Mouse (Mus musculus): ENCODE data around the gene Serp1. TPM values are rescaled to one million over a fixed set of nuclear protein-coding genes. Genes with fewer than 3 reads are reported as not detected.

The Serp1 gene
- polyA plus RNA-seq, 1 experiment from 2014 or later, result 167 TPM

GRCm38 (mm10) chr3:58519536-58519935 is 6.2 kb downstream of the Serp1 start:
- WGBS, result 91% methylated on average over 3 of the region's 3 CpGs
- Histone ChIP-seq H3K36me3 (peaks cover 38% of the 10 kb centered on the region), H3K4me3 (no peak overlapping the region), H3K27me3 (ENCODE audit: low read depth, poor library complexity, severe bottlenecking) (no peaks in the 10 kb centered on the region), H3K27ac (no peak overlapping the region), H3K9me3 (replicated peaks) (no peaks in the 10 kb centered on the region), H3K4me1 (peaks cover 4% of the 10 kb centered on the region)
- DNase-seq (ENCODE audit: low spot score), result no peak

- H3K36me3 ChIP-seq, result peaks cover 38% of the 10 kb centered on the region
- WGBS, result 96% methylated on average over 2 of the region's 2 CpGs
- no peak for DNase-seq (ENCODE audit: low spot score)
- no peaks in the 10 kb centered on the region for H3K4me1 ChIP-seq
- H3K4me3 ChIP-seq, result no peak overlapping the region
- no peak overlapping the region for H3K27ac ChIP-seq
- H3K27me3 ChIP-seq (ENCODE audit: low read depth, poor library complexity, severe bottlenecking), result no peaks in the 10 kb centered on the region
- H3K9me3 ChIP-seq (replicated peaks), result no peaks in the 10 kb centered on the region
Observed at GRCm38 (mm10) chr3:58518962-58519361, 6.7 kb downstream of the Serp1 start.

DNA sequence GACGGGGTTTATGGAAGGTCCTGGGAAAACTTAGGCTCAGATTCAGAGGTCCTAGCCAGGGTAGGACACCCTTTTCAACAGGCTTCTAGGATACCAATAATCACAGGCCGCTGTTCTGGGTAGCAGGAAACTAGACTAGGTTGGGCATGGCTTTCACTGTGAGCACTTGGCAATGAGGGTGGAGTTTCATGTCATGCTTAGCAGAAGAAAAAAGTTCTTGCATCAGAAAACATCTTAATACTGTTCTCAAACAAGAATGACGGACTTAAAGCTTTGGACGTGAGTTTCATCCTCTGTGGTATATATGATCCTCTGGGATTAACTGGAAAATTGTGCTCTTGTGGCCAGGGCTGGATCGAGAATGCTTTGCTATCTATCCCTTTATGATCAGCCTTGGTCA is 7.9 kb downstream of the Serp1 start:
- DNase-seq (ENCODE audit: low spot score), result no peak
- no peak overlapping the region for H3K4me3 ChIP-seq
- no peaks in the 10 kb centered on the region for H3K27me3 ChIP-seq (ENCODE audit: low read depth, poor library complexity, severe bottlenecking)
- H3K9me3 ChIP-seq (replicated peaks), result no peaks in the 10 kb centered on the region
- 87% methylated on average over 5 of the region's 5 CpGs for WGBS
- no peaks in the 10 kb centered on the region for H3K4me1 ChIP-seq
- H3K27ac ChIP-seq, result no peak overlapping the region
- peaks cover 27% of the 10 kb centered on the region for H3K36me3 ChIP-seq

- no peaks in the 10 kb centered on the region for H3K9me3 ChIP-seq (replicated peaks)
- H3K4me3 ChIP-seq, result no peak overlapping the region
- no peaks in the 10 kb centered on the region for H3K27me3 ChIP-seq (ENCODE audit: low read depth, poor library complexity, severe bottlenecking)
- no peak for DNase-seq (ENCODE audit: low spot score)
- H3K36me3 ChIP-seq, result peaks cover 22% of the 10 kb centered on the region
- no peak overlapping the region for H3K27ac ChIP-seq
- 67% methylated on average over 5 of the region's 5 CpGs for WGBS
- H3K4me1 ChIP-seq, result no peaks in the 10 kb centered on the region
Observed at GRCm38 (mm10) chr3:58517258-58517657, 8.4 kb downstream of the Serp1 start.

DNA sequence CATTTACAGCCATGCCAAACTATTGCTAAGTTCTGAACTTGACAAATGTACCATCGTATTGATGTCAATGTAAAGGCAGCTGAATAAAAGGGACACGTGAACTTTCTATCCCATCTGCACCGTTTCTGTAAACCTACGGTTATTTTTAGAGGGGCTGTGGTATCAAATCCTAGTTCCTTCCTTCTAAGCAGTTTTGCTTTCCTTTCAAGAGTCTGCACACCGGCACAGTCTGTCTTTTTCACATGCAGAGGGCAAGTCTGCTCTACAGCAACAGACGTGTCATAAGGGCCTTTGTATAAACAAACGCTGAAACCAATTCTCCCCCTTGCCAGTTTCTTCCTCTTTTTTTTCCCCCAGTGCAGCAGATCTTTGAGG is 9.1 kb downstream of the Serp1 start:
- WGBS, result 78% methylated on average over 7 of the region's 7 CpGs
- no peaks in the 10 kb centered on the region for H3K4me1 ChIP-seq
- no peak overlapping the region for H3K4me3 ChIP-seq
- no peak for DNase-seq (ENCODE audit: low spot score)
- no peaks in the 10 kb centered on the region for H3K27me3 ChIP-seq (ENCODE audit: low read depth, poor library complexity, severe bottlenecking)
- no peaks in the 10 kb centered on the region for H3K9me3 ChIP-seq (replicated peaks)
- no peak overlapping the region for H3K27ac ChIP-seq
- peaks cover 15% of the 10 kb centered on the region for H3K36me3 ChIP-seq

- no peaks in the 10 kb centered on the region for H3K9me3 ChIP-seq (replicated peaks)
- H3K36me3 ChIP-seq, result peaks cover 10% of the 10 kb centered on the region
- 77% methylated on average over 1 of the region's 1 CpGs for WGBS
- no peak overlapping the region for H3K27ac ChIP-seq
- H3K27me3 ChIP-seq (ENCODE audit: low read depth, poor library complexity, severe bottlenecking), result no peaks in the 10 kb centered on the region
- H3K4me3 ChIP-seq, result no peak overlapping the region
- no peaks in the 10 kb centered on the region for H3K4me1 ChIP-seq
- DNase-seq (ENCODE audit: low spot score), result no peak
Observed at GRCm38 (mm10) chr3:58515947-58516601, 9.6 kb downstream of the Serp1 start.

DNA sequence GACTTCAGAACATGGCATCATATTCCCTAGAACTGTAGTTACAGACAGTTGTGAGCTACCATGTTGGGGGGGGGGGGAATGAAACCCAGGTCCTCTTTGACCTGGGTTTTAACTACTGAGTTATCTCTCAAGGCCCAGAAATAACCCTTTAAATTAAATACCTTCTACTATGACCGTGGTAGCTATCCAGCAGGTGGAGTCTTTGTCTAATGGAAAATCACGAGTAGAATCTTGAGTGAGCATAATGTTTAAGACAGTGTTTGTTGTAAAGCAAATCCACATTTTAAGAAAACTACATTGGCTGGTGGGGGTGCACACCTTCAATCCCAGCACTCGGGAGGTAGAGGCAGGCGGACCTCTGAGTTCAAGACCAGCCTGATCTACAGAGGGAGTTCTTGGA is 12.2 kb downstream of the Serp1 start:
- H3K27ac ChIP-seq, result no peak overlapping the region
- DNase-seq (ENCODE audit: low spot score), result no peak
- H3K27me3 ChIP-seq (ENCODE audit: low read depth, poor library complexity, severe bottlenecking), result no peaks in the 10 kb centered on the region
- H3K4me1 ChIP-seq, result no peaks in the 10 kb centered on the region
- no peaks in the 10 kb centered on the region for H3K36me3 ChIP-seq
- H3K4me3 ChIP-seq, result no peak overlapping the region
- 87% methylated on average over 4 of the region's 4 CpGs for WGBS
- H3K9me3 ChIP-seq (replicated peaks), result no peaks in the 10 kb centered on the region

GRCm38 (mm10) chr3:58512740-58513139 is 13.0 kb downstream of the Serp1 start:
- Histone ChIP-seq H3K27ac (no peak overlapping the region), H3K9me3 (replicated peaks) (no peaks in the 10 kb centered on the region), H3K4me1 (no peaks in the 10 kb centered on the region), H3K36me3 (no peaks in the 10 kb centered on the region), H3K4me3 (no peak overlapping the region), H3K27me3 (ENCODE audit: low read depth, poor library complexity, severe bottlenecking) (no peaks in the 10 kb centered on the region)
- no peak for DNase-seq (ENCODE audit: low spot score)
- WGBS, result 82% methylated on average over 3 of the region's 3 CpGs

GRCm38 (mm10) chr3:58511581-58511980 is 14.1 kb downstream of the Serp1 start:
- no peaks in the 10 kb centered on the region for H3K36me3 ChIP-seq
- DNase-seq (ENCODE audit: low spot score), result no peak
- no peaks in the 10 kb centered on the region for H3K9me3 ChIP-seq (replicated peaks)
- no peak overlapping the region for H3K4me3 ChIP-seq
- no peaks in the 10 kb centered on the region for H3K27me3 ChIP-seq (ENCODE audit: low read depth, poor library complexity, severe bottlenecking)
- no peaks in the 10 kb centered on the region for H3K4me1 ChIP-seq
- no peak overlapping the region for H3K27ac ChIP-seq

- Histone ChIP-seq H3K27ac (no peak overlapping the region), H3K27me3 (ENCODE audit: low read depth, poor library complexity, severe bottlenecking) (no peaks in the 10 kb centered on the region), H3K36me3 (no peaks in the 10 kb centered on the region), H3K4me3 (no peak overlapping the region), H3K9me3 (replicated peaks) (no peaks in the 10 kb centered on the region), H3K4me1 (no peaks in the 10 kb centered on the region)
- 90% methylated on average over 7 of the region's 7 CpGs for WGBS
- no peak for DNase-seq (ENCODE audit: low spot score)
Observed at GRCm38 (mm10) chr3:58508020-58508750, 17.5 kb downstream of the Serp1 start.

DNA sequence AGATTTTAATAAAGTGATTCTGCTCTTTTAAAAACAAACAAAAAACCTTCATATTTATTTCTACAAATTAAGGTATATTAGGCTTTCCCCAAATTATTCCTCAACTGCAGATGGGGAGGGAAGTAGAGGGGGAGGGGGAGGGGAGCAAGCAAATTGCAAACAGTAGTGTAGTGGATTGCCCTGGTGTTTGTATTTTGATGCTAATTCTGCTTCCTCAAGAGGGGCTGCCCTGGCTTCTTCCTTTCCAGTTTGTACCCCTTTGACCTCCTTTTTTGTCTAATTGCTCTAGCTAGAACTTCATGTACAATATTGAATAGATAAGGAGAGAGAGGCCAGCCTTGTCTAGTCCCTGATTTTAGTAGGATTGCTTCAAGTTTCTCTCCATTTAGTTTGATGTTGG is 21.0 kb downstream of the Serp1 start:
- no peak for DNase-seq (ENCODE audit: low spot score)
- no peaks in the 10 kb centered on the region for H3K27me3 ChIP-seq (ENCODE audit: low read depth, poor library complexity, severe bottlenecking)
- no peak overlapping the region for H3K27ac ChIP-seq
- no peaks in the 10 kb centered on the region for H3K4me1 ChIP-seq
- H3K9me3 ChIP-seq (replicated peaks), result no peaks in the 10 kb centered on the region
- H3K4me3 ChIP-seq, result no peak overlapping the region
- H3K36me3 ChIP-seq, result no peaks in the 10 kb centered on the region

GRCm38 (mm10) chr3:58503720-58504333 is 21.9 kb downstream of the Serp1 start:
- no peaks in the 10 kb centered on the region for H3K9me3 ChIP-seq (replicated peaks)
- no peaks in the 10 kb centered on the region for H3K36me3 ChIP-seq
- H3K27ac ChIP-seq, result no peak overlapping the region
- no peak overlapping the region for H3K4me3 ChIP-seq
- DNase-seq (ENCODE audit: low spot score), result no peak
- no peaks in the 10 kb centered on the region for H3K4me1 ChIP-seq
- 64% methylated on average over 3 of the region's 3 CpGs for WGBS
- no peaks in the 10 kb centered on the region for H3K27me3 ChIP-seq (ENCODE audit: low read depth, poor library complexity, severe bottlenecking)

DNA sequence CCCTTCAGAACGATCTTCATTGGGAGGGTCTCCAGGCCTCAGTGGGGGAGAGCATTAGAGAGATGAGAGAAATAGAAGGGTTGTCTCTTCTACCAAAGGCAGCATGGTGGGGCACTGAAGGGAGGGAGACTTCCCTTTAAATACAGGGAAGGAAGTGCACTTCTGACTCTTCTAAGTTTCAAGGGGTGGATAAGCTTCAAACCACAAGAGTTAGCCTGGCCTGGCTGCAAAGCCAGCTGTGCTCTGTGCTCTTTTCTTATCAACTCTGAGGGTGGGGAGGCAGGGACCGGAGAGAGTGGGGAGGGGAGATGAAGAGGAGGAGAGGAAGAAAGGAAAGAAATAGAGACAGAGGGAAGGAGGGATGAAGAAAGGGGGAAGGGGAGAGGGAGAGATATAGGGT is 23.7 kb downstream of the Serp1 start:
- WGBS, result 67% methylated on average over 2 of the region's 2 CpGs

More for the DNA sequence above, 23.7 kb downstream of the Serp1 start:
- Histone ChIP-seq H3K9me3 (replicated peaks) (no peaks in the 10 kb centered on the region), H3K36me3 (no peaks in the 10 kb centered on the region), H3K27me3 (ENCODE audit: low read depth, poor library complexity, severe bottlenecking) (no peaks in the 10 kb centered on the region), H3K4me3 (no peak overlapping the region), H3K27ac (no peak overlapping the region), H3K4me1 (no peaks in the 10 kb centered on the region)
- DNase-seq (ENCODE audit: low spot score), result no peak
